Comparison of ENCODE assay signal across 12 mouse cellular contexts in genomic region chr15:79763601-79764246, GRCm38 (mm10). TPM values are rescaled to one million over a fixed set of nuclear protein-coding genes. Genes with fewer than 3 reads are reported as not detected.
A peak's percentile ranks its signal among the peaks of the same experiment; 100 is the strongest.
DNase-seq lines count a peak whose midpoint lies in the region; ATAC-seq and TF ChIP-seq lines count a peak whose summit lies in the region.
"Had no signal": no experiment of that assay in that cellular context is flagged by ENCODE, and none has a peak within 500 bp of the region (broad histone marks: within the 10 kb centered on the region; RNA-seq: fewer than 3 reads in every experiment).

No protein-coding gene starts in this region.

- no peak overlapping the region; the same call in 1 of the 2 replicates for H3K4me3 ChIP-seq in layer of hippocampus, adult 2 months
- H3K4me3 ChIP-seq in stomach, embryonic 15.5 days (replicated peaks): no peak overlapping the region
- no peak overlapping the region for H3K4me3 ChIP-seq in stomach, postnatal 0 days (ENCODE audit: low read depth, low read length)
- no peak overlapping the region for H3K4me3 ChIP-seq in myocyte
- H3K4me3 ChIP-seq: heart, embryonic 13.5 days; liver, embryonic 13.5 days had no signal

- TF ChIP-seq EP300 in stomach, postnatal 0 days (optimal IDR thresholded peaks at IDR 0.05): no peak

- 82% methylated on average over 7 of the region's 7 CpGs for WGBS in stomach, embryonic 15.5 days
- WGBS in stomach, postnatal 0 days: 83% methylated on average over 7 of the region's 7 CpGs

- no peak for TF ChIP-seq POLR2A in myocyte (IDR thresholded peaks at IDR 0.05; ENCODE audit: insufficient read length, low read depth)

- peaks cover 5% of the 10 kb centered on the region for H3K36me3 ChIP-seq in stomach, embryonic 15.5 days
- peaks cover 4% of the 10 kb centered on the region; the same call in 1 of the 2 replicates for H3K36me3 ChIP-seq in stomach, postnatal 0 days (ENCODE audit: control insufficient read depth, insufficient read depth, low read length)
- H3K36me3 ChIP-seq in myocyte (ENCODE audit: control insufficient read depth, insufficient read depth): peaks cover 6% of the 10 kb centered on the region

- peak; percentile 44 for DNase-seq in adrenal gland, postnatal 14 days
- DNase-seq in adrenal gland, adult 18-20 months (ENCODE audit: low spot score in 2 of 2): no peak
- DNase-seq in layer of hippocampus, adult 2 months (ENCODE audit: low spot score in 2 of 2): no peak
- no peak for DNase-seq in layer of hippocampus, adult 9-10 months (ENCODE audit: low spot score)
- no peak for DNase-seq in stomach, postnatal 0 days (ENCODE audit: low spot score)
- no peak for DNase-seq in thymus, postnatal 25 days
- DNase-seq: adrenal gland, postnatal 10 days; liver, embryonic 13.5 days had no signal

- H3K9me3 ChIP-seq in stomach, embryonic 15.5 days: no peaks in the 10 kb centered on the region
- H3K9me3 ChIP-seq in stomach, postnatal 0 days (ENCODE audit: control insufficient read depth, low read length): no peaks in the 10 kb centered on the region
- H3K9me3 ChIP-seq: heart, embryonic 13.5 days; liver, embryonic 13.5 days had no signal

- no peak overlapping the region for H3K9ac ChIP-seq in stomach, embryonic 15.5 days
- H3K9ac ChIP-seq in stomach, postnatal 0 days (ENCODE audit: low read length): no peak overlapping the region; the same call in 1 of the 2 replicates
- H3K9ac ChIP-seq: heart, embryonic 13.5 days; liver, embryonic 13.5 days had no signal

- peaks cover 5% of the 10 kb centered on the region; the same call in 1 of the 2 replicates for H3K4me1 ChIP-seq in stomach, embryonic 15.5 days
- peaks cover 5% of the 10 kb centered on the region; the same call in 1 of the 2 replicates for H3K4me1 ChIP-seq in stomach, postnatal 0 days (replicated peaks; ENCODE audit: control insufficient read depth, insufficient read depth)

- peak; percentile 56 for TF ChIP-seq CTCF in layer of hippocampus, adult 2 months (conservative IDR thresholded peaks at IDR 0.05)
- no peak for TF ChIP-seq CTCF in stomach, postnatal 0 days (IDR thresholded peaks at IDR 0.05; ENCODE audit: low read depth)

- H3K4me2 ChIP-seq in stomach, embryonic 15.5 days: no peak overlapping the region
- no peak overlapping the region for H3K4me2 ChIP-seq in stomach, postnatal 0 days (replicated peaks; ENCODE audit: low read depth)
- peak overlapping the region; percentile 41 for H3K4me2 ChIP-seq in myocyte (ENCODE audit: low read depth)
- H3K4me2 ChIP-seq: heart, embryonic 13.5 days; liver, embryonic 13.5 days had no signal

- H3ac ChIP-seq in myocyte (ENCODE audit: control insufficient read depth, insufficient read length): no peak overlapping the region

- H3K27me3 ChIP-seq in stomach, embryonic 15.5 days (replicated peaks): no peaks in the 10 kb centered on the region
- H3K27me3 ChIP-seq in stomach, postnatal 0 days (ENCODE audit: control insufficient read depth, insufficient read depth, low read length): no peaks in the 10 kb centered on the region
- H3K27me3 ChIP-seq in myocyte (ENCODE audit: control insufficient read depth, insufficient read depth, insufficient read length): no peaks in the 10 kb centered on the region
- H3K27me3 ChIP-seq: heart, embryonic 13.5 days; liver, embryonic 13.5 days had no signal

- peak overlapping the region; percentile 92 for H3K27ac ChIP-seq in layer of hippocampus, adult 2 months
- H3K27ac ChIP-seq in stomach, embryonic 15.5 days: no peak overlapping the region
- H3K27ac ChIP-seq in stomach, postnatal 0 days (replicated peaks): no peak overlapping the region
- H3K27ac ChIP-seq: heart, embryonic 13.5 days; liver, embryonic 13.5 days had no signal

- ATAC-seq in stomach, embryonic 15.5 days (ENCODE audit: insufficient read depth, low FRiP score, low read depth): 0 out of 2 replicates have a peak, but pooled peaks have one; percentile 4
- no peak for ATAC-seq in stomach, postnatal 0 days (ENCODE audit: low FRiP score, low TSS enrichment)

- peaks cover 4% of the 10 kb centered on the region for H3K79me2 ChIP-seq in myocyte (ENCODE audit: control insufficient read depth, insufficient read depth)

TF ChIP-seq in myocyte, 11 proteins besides CTCF, POLR2A, EP300 and RAD21:
- TF ChIP-seq REST (IDR thresholded peaks at IDR 0.05; ENCODE audit: insufficient read depth, insufficient read length) (no peak), SRF (IDR thresholded peaks at IDR 0.05; ENCODE audit: control insufficient read depth, insufficient read length, low read depth) (no peak), MAX (IDR thresholded peaks at IDR 0.05; ENCODE audit: low read depth) (no peak), TCF12 (IDR thresholded peaks at IDR 0.05; ENCODE audit: insufficient read depth, poor library complexity, severe bottlenecking) (no peak), TCF3 (IDR thresholded peaks at IDR 0.05; ENCODE audit: insufficient read length, low read depth) (no peak), E2F4 (IDR thresholded peaks at IDR 0.05; ENCODE audit: insufficient read depth) (no peak), MYOD1 (IDR thresholded peaks at IDR 0.05; ENCODE audit: control insufficient read depth in 1 of 3, insufficient read length in 2 of 3, low read depth in 2 of 3) (no peak), POLR2AphosphoS2 (IDR thresholded peaks at IDR 0.05; ENCODE audit: insufficient read length, low read depth) (no peak), CEBPB (IDR thresholded peaks at IDR 0.05; ENCODE audit: insufficient read depth, poor library complexity, severe bottlenecking) (no peak), USF1 (IDR thresholded peaks at IDR 0.05; ENCODE audit: low read depth) (no peak), MYOG (IDR thresholded peaks at IDR 0.05; ENCODE audit: control insufficient read depth in 1 of 3, insufficient read depth in 1 of 3, insufficient read length in 2 of 3, low read depth in 2 of 3) (no peak)

RNA-seq across cellular contexts. Expression of gene Dnal4, which starts 13.9 kb away (rescaled TPM):
- 16.6 and 20.1 TPM in 2 replicates for total RNA-seq in adrenal gland, postnatal 14 days (2021)
- 10 to 100 TPM; 15.0 to 16.6 TPM for total RNA-seq in adrenal gland, adult 18-20 months (2021)
- total RNA-seq in layer of hippocampus, adult 2 months (2021): 10 to 100 TPM; 55.5 to 64.8 TPM
- 44.4 and 50.4 TPM in 2 replicates for polyA plus RNA-seq in stomach, embryonic 15.5 days (2015; fragmentation: Nextera tagmentation; extraction: Ambion mirVana)
- 30.5 and 31.4 TPM in 2 replicates for polyA plus RNA-seq in stomach, postnatal 0 days (2015; fragmentation: Nextera tagmentation; extraction: Ambion mirVana)
- polyA plus RNA-seq in myocyte (2012; fragmentation: generic; extraction: Trizol): 66.8 TPM

RNA-seq across cellular contexts. Expression of gene Sun2, which starts 21.4 kb away (rescaled TPM):
- total RNA-seq in adrenal gland, postnatal 14 days (2021): 61.1 and 78.0 TPM in 2 replicates
- 10 to 100 TPM; 53.1 to 75.3 TPM for total RNA-seq in adrenal gland, adult 18-20 months (2021)
- total RNA-seq in layer of hippocampus, adult 2 months (2021): 10 to 100 TPM; 29.2 to 34.8 TPM
- polyA plus RNA-seq in stomach, embryonic 15.5 days (2015; fragmentation: Nextera tagmentation; extraction: Ambion mirVana): 4.9 and 5.1 TPM in 2 replicates
- 2.2 TPM in 2 replicates for polyA plus RNA-seq in stomach, postnatal 0 days (2015; fragmentation: Nextera tagmentation; extraction: Ambion mirVana)
- polyA plus RNA-seq in myocyte (2012; fragmentation: generic; extraction: Trizol): 78.0 TPM

RNA-seq across cellular contexts. Expression of gene Nptxr, which starts 40.8 kb away (rescaled TPM):
- 7.0 and 8.4 TPM in 2 replicates for total RNA-seq in adrenal gland, postnatal 14 days (2021)
- 1 to 10 TPM; 5.1 to 5.5 TPM for total RNA-seq in adrenal gland, adult 18-20 months (2021)
- total RNA-seq in layer of hippocampus, adult 2 months (2021): 100 to 1,000 TPM; 756 to 804 TPM
- polyA plus RNA-seq in stomach, embryonic 15.5 days (2015; fragmentation: Nextera tagmentation; extraction: Ambion mirVana): 4.5 and 4.8 TPM in 2 replicates
- 2.0 and 2.5 TPM in 2 replicates for polyA plus RNA-seq in stomach, postnatal 0 days (2015; fragmentation: Nextera tagmentation; extraction: Ambion mirVana)
- 14.3 TPM for polyA plus RNA-seq in myocyte (2012; fragmentation: generic; extraction: Trizol)
- total RNA-seq: megakaryocyte-erythroid progenitor cell, adult 5-6 weeks had no signal

Comparison
In these comparisons a context has a peak if more than half of its experiments do, and no peak if none do; other contexts are left out.
1. RNA of gene Nptxr, which starts 40.8 kb away (total RNA-seq): 756 to 804 TPM in layer of hippocampus, adult 2 months; 7.0 to 8.4 TPM in adrenal gland, postnatal 14 days and 5.1 to 5.5 TPM in adrenal gland, adult 18-20 months; every median in the first group is over 10 times any median in the second.